Mouse (Mus musculus) heart, postnatal 14 days (tissue): Measurements from ENCODE around the gene Pitx2. TPM values are rescaled to one million over a fixed set of nuclear protein-coding genes. Genes with fewer than 3 reads are reported as not detected.

Experiments used
- DNase-seq, 2 experiments: peaks; one replicate each; pipeline ENCODE4 v3.0.0; 2021 to 2022
- intact Hi-C: fragments of 180-260 bp; cut with DNase I; formaldehyde crosslinking; loops from one replicate; pipeline ENCODE4 v1.15.1; 2025
- total RNA-seq, 2 experiments: library from RNA; stranded (reverse); gene quantifications; 2 replicates each; pipeline ENCODE4 v1.2.3; 2021

Gene Pitx2
- total RNA-seq, 2 experiments from 2014 or later = 0.83 to 0.91 TPM

DNA sequence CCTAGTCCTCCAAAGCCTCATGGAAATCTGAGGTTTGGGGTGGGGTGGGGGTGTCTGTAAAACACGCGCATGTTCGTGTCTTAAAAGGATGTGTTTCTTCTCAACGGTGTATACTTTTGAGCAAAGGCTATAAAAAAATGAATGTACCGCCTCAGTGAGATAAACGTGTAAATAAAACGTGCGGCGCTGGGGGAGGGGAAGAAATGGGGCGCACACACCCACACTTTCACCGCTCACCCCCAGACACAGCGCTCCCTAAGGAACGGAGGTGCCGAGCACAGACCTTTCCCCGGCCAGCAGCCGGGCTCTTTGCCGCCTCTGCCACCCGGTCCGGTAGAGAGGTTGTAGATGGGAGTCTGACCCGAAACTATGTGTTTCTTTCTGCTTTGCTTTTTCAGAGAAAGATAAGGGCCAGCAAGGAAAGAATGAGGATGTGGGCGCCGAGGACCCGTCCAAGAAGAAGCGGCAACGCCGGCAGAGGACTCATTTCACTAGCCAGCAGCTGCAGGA, 15.6 kb downstream of the Pitx2 start:
- intact Hi-C loops = loop anchor here (5.0 kb wide), 1 partner anchor 1583 kb away; the partner anchor contains the start of gene Neurog2
- no peak for DNase-seq

- intact Hi-C loops = loop anchor here (5.0 kb wide), 1 partner anchor 1584 kb away; the partner anchor contains the start of gene Neurog2
- DNase-seq = peak; percentile 39
Observed at GRCm38 (mm10) chr3:129215751-129216331, 16.2 kb downstream of the Pitx2 start.

- intact Hi-C loops = loop anchor here (5.0 kb wide), 1 partner anchor 1584 kb away; the partner anchor contains the start of gene Neurog2
- no peak for DNase-seq
Observed at GRCm38 (mm10) chr3:129216491-129216890, 16.8 kb downstream of the Pitx2 start.

DNA sequence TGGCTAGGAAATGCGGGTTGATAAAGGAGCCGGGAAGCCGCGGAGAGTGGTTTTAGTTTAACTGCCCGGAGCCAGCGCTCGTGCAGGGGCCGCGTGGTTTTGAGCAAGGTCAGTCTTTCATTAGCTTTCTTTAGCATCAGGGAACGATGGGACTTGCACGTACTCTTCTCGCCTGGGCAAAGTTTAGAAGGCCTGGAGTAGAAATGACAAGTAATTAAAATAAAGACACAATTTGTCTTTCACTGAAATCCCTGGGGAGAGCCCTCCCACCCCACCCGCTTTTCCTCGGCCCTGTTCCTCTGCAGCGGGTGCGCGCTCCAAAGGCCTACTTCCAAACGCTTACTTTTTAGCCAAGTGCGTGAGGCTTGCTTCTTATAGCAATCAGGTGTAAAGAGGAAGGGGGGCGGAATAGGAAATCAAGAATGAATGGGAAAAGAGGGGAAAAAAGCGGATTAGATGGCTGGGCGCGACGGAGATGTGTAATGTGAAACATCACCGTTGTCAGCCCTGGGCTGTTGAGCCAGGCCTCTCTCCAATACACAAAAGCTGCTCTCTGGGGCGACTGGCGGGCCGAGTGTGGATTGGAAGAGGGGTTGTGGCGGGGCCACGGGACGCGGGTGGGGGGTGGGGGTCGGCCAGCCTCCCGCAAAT, 17.4 kb downstream of the Pitx2 start:
- no peak for DNase-seq

GRCm38 (mm10) chr3:129217862-129218370, 18.2 kb downstream of the Pitx2 start:
- no peak for DNase-seq
- intact Hi-C loops = loop anchor here (5.0 kb wide), 1 partner anchor 1586 kb away; the partner anchor contains the start of gene Neurog2

More for the DNA sequence above, 17.4 kb downstream of the Pitx2 start:
- intact Hi-C loops = loop anchor here (5.0 kb wide), 1 partner anchor 1585 kb away; the partner anchor contains the start of gene Neurog2

DNA sequence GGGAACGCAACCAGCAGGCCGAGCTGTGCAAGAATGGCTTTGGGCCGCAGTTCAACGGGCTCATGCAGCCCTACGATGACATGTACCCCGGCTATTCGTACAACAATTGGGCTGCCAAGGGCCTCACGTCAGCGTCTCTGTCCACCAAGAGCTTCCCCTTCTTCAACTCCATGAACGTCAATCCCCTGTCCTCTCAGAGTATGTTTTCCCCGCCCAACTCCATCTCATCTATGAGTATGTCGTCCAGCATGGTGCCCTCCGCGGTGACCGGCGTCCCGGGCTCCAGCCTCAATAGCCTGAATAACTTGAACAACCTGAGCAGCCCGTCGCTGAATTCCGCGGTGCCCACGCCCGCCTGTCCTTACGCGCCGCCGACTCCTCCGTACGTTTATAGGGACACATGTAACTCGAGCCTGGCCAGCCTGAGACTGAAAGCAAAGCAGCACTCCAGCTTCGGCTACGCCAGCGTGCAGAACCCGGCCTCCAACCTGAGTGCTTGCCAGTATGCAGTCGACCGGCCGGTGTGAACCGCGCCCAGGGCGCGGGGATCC, 18.8 kb downstream of the Pitx2 start:
- no peak for DNase-seq
- intact Hi-C loops = loop anchor here (5.0 kb wide), 1 partner anchor 1586 kb away; the partner anchor contains the start of gene Neurog2

DNA sequence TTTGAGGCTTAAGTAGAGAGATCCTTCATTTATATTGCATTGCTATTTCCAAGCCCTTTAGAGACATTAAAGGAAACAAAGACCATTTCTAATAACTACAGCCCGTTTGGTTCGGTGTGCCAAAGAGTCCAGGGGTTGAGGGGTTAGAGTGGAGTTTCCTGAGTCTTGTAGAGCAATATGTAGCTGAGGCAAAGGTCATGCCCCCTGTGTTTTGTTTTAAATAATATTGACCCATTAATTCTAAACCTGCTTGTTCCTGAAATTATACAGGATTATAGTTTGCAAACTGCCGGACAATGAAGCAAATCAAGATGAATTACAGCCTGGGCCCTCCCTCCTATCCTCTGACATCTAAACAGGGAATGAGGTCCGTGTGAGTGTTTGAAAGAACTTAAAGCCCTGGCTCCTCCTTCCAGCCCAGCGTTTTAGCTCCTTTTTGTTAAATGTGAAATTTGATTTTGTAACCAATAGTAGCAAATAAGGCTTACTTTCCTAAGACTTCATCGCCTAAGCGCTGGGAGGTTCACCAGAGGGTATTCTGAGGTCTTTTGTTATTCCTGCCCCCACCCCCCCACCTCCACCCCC, 20.5 kb downstream of the Pitx2 start:
- no peak for DNase-seq
- intact Hi-C loops = no loop called here

DNA sequence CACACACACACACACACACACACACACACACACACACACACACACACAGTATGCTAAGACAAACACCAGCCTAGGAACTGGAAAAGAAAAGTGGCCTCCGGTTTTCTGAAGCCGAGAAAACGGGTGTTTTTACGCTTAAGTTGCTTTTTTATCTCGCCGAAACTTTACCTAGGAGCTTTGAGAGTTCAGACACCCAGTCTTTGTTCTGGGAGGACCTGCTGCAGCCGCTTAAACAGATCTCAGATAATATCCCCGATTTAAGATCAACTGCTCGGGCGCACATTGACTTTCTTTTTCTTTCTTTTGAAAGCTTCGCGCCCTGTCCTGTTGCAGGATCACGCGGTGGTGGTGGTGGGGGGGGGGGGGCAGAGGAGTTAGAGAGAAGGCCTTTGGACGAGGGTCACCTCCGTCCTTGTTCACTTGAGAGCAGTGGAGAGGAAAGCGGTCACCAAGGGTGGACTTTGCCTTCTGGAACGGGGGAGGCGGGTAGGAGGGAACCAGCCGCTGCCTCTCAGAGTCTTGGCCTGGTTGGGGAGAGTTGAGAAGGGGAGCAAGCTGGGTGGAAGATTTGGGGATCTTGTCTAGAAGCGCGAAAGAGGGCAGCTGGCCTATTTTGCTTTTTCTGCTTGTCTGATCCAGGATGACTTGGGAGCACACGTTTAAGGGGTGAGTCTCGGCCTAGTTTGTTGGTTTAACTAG, 21.2 kb downstream of the Pitx2 start:
- intact Hi-C loops = no loop called here
- DNase-seq = no peak

GRCm38 (mm10) chr3:129221380-129222260, 21.9 kb downstream of the Pitx2 start:
- intact Hi-C loops = no loop called here
- DNase-seq = no peak

DNA sequence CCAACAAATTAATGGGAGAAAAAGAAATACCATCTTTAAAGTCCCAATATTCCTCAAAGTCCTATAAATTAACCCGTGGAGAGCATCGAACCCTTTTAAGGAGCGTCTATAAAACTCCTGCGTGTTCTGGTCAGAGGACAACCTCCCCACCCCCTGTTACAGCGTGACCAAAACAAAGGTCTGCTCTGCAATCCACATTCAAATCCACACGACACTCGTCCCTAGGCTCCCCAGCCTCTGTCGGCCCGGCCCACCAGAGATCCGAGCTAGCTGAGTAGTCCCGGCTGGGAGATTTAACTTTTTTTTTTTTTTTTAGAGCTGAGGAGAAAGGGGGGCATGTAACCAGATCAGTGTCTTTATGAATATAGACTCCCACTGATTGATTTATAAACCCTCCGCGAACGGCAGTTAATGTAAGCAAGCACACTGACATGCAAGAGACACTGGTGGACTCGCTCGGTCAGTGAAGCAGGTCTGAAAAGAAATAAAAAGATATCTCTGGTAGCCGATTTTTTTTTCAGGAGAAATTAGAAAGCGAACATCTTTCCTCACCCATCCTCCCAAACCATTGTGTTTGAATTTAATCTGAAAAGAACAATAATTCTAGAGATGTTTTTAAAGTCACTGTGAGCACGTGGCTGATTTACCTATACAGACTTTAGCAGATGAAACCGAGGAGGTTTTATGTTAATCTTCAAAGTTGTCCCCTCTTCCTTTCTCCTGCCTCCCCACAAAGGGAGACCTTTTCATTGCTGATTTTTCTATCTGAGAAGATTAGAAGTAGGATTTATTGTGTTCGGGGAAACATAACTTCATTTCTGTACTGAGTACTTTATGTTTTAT, 23.0 kb downstream of the Pitx2 start:
- no peak for DNase-seq
- intact Hi-C loops = no loop called here

DNA sequence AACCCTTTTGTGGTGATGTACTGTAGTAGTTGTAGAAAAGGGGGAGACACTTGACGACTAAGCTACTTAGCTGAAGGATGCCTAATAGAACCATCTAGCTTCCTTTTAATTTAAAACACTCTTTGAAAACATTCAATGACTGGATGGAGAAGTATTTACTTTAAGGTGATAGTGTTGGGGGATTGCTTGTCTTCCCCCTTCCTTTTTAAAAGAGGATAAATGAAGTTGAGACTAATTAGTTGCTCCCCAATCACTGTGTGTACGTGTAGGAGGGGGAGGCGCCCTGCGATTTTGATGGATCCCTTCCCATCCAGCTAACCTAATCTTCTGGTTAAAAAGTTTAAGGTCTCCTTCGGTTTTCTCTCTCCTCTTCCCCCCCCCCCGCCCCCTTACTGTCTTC, 23.7 kb downstream of the Pitx2 start:
- no peak for DNase-seq
- intact Hi-C loops = no loop called here

- intact Hi-C loops = no loop called here
- DNase-seq = no peak
Observed at GRCm38 (mm10) chr3:129223964-129224805, 24.5 kb downstream of the Pitx2 start.

- no peak for DNase-seq
- intact Hi-C loops = no loop called here
Observed at GRCm38 (mm10) chr3:129224806-129225576, 25.3 kb downstream of the Pitx2 start.

DNA sequence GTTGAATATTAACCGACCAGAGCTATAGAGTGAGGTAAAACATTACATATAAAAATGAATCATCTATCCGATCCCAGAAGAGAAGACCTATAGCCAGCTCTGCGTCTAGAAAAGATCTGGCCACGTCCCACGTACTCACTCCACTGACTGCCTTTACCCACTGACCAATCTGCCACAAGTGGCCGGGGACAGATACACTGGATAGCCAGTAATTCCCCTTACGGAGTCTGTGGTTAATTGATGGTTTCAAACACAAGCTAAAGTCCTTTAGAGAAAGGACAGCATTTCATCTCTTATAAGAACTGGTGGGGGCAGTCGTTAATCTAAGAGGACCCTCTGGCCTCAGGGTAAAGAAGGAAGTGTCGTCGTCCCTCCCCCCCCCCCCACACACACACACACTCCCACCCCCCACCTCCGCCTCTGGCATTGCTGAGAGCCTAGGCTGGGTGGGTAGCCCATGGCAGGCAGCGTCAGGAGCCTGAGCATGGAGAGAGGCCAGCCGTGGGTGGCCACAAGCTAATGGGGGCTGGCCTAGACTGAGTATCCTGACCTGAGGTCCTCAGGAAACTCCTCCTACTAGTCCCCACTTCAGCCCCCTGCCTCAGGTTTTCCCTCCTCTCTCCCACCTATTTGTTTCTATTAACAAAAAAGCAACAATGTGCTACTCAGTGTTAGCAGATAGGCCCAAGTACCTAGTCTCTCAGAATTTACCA, 26.1 kb downstream of the Pitx2 start:
- intact Hi-C loops = no loop called here
- no peak for DNase-seq

DNA sequence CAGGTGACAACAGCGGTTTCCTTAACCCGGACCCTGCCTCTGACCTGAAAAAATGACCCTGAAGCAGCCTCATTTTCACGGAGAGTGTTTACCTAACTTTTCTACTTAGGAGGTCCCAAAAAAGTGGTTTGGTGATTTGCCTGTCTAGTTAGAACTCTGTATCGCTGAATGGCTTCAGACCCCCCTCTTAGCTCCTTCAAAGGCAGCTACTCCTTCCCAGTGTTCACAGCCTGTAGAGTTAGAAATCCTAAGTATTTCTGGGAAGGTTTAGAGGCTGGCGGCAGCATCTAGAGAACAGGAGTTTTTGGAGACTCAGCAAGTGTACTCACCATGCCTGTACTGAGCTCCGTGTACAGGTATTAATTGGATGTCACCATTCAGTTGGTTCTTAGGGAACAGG, 27.0 kb downstream of the Pitx2 start:
- intact Hi-C loops = no loop called here
- DNase-seq = no peak

DNA sequence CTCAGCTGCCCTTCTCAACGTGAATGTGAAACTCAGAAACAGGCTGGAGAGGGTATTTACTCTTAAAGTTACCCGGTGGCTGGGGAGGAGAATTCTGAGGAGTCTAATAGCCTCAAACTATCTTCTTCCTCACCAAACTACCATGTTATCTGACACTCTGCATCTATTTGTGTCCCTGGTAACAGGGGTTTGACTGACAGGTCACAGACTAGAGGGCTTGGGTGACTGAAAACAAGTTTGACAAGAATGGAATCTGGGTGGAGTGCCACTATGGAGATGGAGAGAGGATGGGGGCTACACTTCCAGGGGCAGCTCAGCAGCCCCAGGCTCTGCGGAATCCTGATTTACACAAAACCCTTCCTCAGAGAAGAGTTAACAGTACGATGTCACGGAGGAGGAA, 27.7 kb downstream of the Pitx2 start:
- no peak for DNase-seq
- intact Hi-C loops = no loop called here
